Mouse (Mus musculus) spleen, adult 2 months (tissue): ENCODE results near the gene Exoc2.

Experiments
- CTCF ChIP-seq: fragments of 200-500 bp; IDR thresholded peaks from 2 replicates; pipeline ENCODE4 v1.5.1; 2011; ENCODE audit warnings: mild to moderate bottlenecking, inconsistent platforms; ENCODE audit not compliant: insufficient read depth, insufficient read length, insufficient replicate concordance; ENCODE audit errors: extremely low read depth
- POLR2A ChIP-seq: fragments of 200-500 bp; IDR thresholded peaks from 2 replicates; pipeline ENCODE4 v1.6.1; 2011; ENCODE audit warnings: low read depth, low read length, inconsistent platforms

DNA sequence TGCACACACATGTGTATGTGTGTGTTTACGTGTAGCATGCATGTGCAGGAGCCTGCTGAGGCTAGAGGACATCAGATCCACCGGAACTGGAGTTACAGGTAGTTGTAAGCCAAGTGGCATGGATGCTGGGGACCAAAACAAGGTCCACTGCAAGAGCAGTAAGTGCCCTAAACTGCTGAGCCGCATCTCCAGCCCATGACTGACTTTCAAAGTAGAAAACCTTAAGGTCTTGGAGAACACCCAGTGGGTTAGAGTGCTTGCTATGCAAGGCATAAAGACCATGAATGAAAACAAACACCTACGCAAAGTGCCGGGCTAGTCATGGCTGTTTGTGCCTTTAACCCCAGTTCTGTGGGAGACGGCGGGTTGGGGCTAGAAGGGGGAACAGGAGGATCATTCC is 147.4 kb downstream of the Exoc2 start:
- TF ChIP-seq CTCF = no peak
- TF ChIP-seq POLR2A = no peak
